Mouse (Mus musculus) midbrain, embryonic 12.5 days (tissue): Measurements from ENCODE around the gene Thumpd1. TPM values are rescaled to one million over a fixed set of nuclear protein-coding genes. Genes with fewer than 3 reads are reported as not detected.
"Not testable (repeated sequence)": the region's sequence is repeated elsewhere in the genome, so short reads cannot be mapped to it uniquely, and the experiment has no call there.

Source experiments
- ATAC-seq: fragments of 200-750 bp; cut with Nextera tagmentation; 2 replicates; pipeline ENCODE4 v1.8.0; 2017; ENCODE audit warnings: low read depth, moderate TSS enrichment, moderate library complexity; ENCODE audit not compliant: low FRiP score
- H3K27ac ChIP-seq: fragments of 300-500 bp; sonication (generic); replicated peaks from 2 replicates; pipeline ENCODE4 v1.5.1; 2016; ENCODE audit warnings: mild to moderate bottlenecking
- H3K27me3 ChIP-seq: fragments of 300-500 bp; sonication (generic); 2 replicates; pipeline ENCODE4 v1.6.1; 2016; ENCODE audit warnings: mild to moderate bottlenecking
- H3K36me3 ChIP-seq: fragments of 300-500 bp; sonication (generic); 2 replicates; pipeline ENCODE4 v1.6.1; 2016
- H3K4me1 ChIP-seq: fragments of 300-500 bp; sonication (generic); 2 replicates; pipeline ENCODE4 v1.6.1; 2016
- H3K4me2 ChIP-seq: fragments of 300-500 bp; sonication (generic); replicated peaks from 2 replicates; pipeline ENCODE4 v1.6.1; 2016; ENCODE audit warnings: mild to moderate bottlenecking, moderate library complexity
- H3K4me3 ChIP-seq: fragments of 300-500 bp; sonication (generic); 2 replicates; pipeline ENCODE4 v1.5.1; 2016; ENCODE audit warnings: mild to moderate bottlenecking
- H3K9ac ChIP-seq: fragments of 300-500 bp; sonication (generic); replicated peaks from 2 replicates; pipeline ENCODE4 v1.6.1; 2016; ENCODE audit warnings: mild to moderate bottlenecking, moderate library complexity
- H3K9me3 ChIP-seq: fragments of 300-500 bp; sonication (generic); 2 replicates; pipeline ENCODE4 v1.6.1; 2016; ENCODE audit warnings: mild to moderate bottlenecking
- WGBS: fragments of 180-500 bp; shearing (Covaris S2); methylation state at CpG from one replicate; pipeline ENCODE4 v1.1.7; 2016; 5-methylcytosine and 5-hydroxymethylcytosine counted together
- polyA plus RNA-seq: library from polyadenylated mRNA; unstranded; fragments of >200 nt; fragmentation: Nextera tagmentation; extraction: Ambion mirVana; gene quantifications from 2 replicates; pipeline ENCODE4 v1.2.1, GENCODE M21; 2016

Gene Thumpd1
- polyA plus RNA-seq, 1 experiment from 2014 or later: 90.7 TPM

DNA sequence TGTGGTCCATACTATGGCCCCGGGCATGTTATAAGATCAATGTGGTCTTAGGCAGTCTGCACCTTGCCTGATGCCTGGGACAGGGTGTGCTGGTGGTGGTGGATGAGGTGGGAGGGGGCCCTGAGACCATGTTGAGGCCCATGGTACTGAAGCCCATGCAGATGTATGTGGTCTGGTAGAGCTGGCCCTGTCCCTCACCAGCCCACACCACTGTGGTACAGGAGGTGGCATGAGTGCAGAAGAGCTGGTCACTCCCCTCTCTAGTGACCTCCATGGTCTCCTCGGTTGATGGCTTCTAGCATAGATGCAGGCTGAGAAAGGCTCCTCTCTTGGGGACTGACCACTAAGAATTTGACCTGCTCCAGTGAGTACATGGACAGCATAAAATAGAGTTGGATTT, 18.3 kb upstream of the Thumpd1 start:
- ATAC-seq: peak; percentile 41; the same call in 1 of the 2 replicates
- H3K27me3 ChIP-seq: no peaks in the 10 kb centered on the region; the same call in 1 of the 2 replicates
- WGBS: 91% methylated on average over 2 of the region's 2 CpGs

DNA sequence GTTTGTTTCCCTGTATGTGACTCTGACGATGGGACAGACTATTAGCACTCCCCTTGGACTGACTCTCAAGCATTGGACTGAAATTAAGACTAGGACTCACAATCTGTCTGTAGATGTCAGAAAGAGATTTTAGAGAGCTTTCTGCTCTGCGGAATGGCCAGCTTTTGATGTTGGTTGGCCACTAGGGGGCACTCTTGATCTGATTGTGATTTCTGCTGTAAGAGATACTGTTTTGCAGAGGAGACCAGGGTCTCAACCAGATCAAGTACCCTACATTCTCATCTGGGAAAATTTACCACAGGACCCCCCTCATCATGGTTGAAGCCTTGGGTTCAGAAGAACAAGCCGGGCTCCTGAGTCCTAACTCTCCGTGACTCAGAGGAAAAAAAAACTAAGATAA, 10.7 kb upstream of the Thumpd1 start:
- H3K9ac ChIP-seq, H3K4me2 ChIP-seq, H3K4me1 ChIP-seq, H3K27ac ChIP-seq, ATAC-seq, H3K36me3 ChIP-seq, H3K27me3 ChIP-seq, H3K9me3 ChIP-seq, H3K4me3 ChIP-seq: not testable (repeated sequence)
- 84% methylated on average over 4 of the region's 4 CpGs for WGBS

More for the DNA sequence above, 18.3 kb upstream of the Thumpd1 start:
- no peak overlapping the region for H3K4me2 ChIP-seq
- H3K27ac ChIP-seq: no peak overlapping the region
- no peak overlapping the region for H3K9ac ChIP-seq
- H3K9me3 ChIP-seq: no peaks in the 10 kb centered on the region
- H3K4me3 ChIP-seq: no peak overlapping the region
- no peaks in the 10 kb centered on the region for H3K4me1 ChIP-seq
- no peaks in the 10 kb centered on the region for H3K36me3 ChIP-seq

DNA sequence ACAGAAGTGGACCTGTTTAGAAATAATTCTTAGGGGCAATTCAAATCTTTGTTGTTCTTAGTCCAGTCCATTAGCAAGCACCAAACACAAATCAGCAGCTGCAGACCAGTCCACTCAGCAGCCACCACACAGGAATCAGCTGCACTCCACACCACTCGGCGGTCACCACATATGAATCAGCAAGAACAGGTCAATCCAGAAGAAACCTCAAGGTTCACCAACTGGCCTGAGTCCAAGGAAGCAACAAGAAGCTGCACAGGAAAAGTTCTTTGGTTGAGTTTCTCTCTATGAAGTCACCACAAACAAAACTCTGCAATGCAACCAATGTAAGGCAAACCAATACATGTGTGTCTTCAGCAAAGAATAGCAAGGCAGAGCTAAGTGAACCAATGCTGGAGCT, 7.0 kb upstream of the Thumpd1 start:
- no peak overlapping the region for H3K4me2 ChIP-seq
- H3K9me3 ChIP-seq: no peaks in the 10 kb centered on the region
- no peaks in the 10 kb centered on the region; the same call in 1 of the 2 replicates for H3K27me3 ChIP-seq
- H3K9ac ChIP-seq: no peak overlapping the region
- no peaks in the 10 kb centered on the region for H3K4me1 ChIP-seq
- H3K27ac ChIP-seq: no peak overlapping the region
- WGBS: 94% methylated on average over 2 of the region's 2 CpGs
- H3K4me3 ChIP-seq: no peak overlapping the region
- no peaks in the 10 kb centered on the region for H3K36me3 ChIP-seq
- no peak for ATAC-seq

DNA sequence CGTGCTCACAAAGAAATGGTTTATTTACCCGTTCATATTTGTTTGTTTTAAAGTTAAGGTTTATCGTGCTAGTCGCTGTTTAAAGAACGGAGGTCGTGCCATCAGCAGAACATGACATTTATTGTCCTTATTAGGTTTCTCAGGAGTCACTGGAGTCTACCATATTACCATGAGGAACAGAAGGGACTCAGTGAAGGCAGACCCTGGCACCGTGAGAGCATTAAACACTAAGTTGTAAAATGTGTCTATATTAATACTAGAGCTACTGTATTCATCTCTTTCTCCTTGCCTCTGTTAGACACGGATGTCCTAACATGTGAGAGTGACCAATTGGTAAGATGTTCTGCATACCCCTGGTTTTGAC, 331 bp upstream of the Thumpd1 start:
- H3K9me3 ChIP-seq: no peaks in the 10 kb centered on the region
- peak overlapping the region; percentile 86 for H3K9ac ChIP-seq
- peaks cover 6% of the 10 kb centered on the region for H3K4me1 ChIP-seq
- H3K36me3 ChIP-seq: peaks cover 30% of the 10 kb centered on the region
- WGBS: 17% methylated on average over 8 of the region's 8 CpGs
- peak overlapping the region; percentile 80 for H3K4me2 ChIP-seq
- peak overlapping the region; percentile 94 for H3K4me3 ChIP-seq
- 0 out of 2 replicates have a peak overlapping the region, but pooled peaks have one; percentile 46 for H3K27ac ChIP-seq
- peak; percentile 47 for ATAC-seq
- H3K27me3 ChIP-seq: no peaks in the 10 kb centered on the region; the same call in 1 of the 2 replicates

DNA sequence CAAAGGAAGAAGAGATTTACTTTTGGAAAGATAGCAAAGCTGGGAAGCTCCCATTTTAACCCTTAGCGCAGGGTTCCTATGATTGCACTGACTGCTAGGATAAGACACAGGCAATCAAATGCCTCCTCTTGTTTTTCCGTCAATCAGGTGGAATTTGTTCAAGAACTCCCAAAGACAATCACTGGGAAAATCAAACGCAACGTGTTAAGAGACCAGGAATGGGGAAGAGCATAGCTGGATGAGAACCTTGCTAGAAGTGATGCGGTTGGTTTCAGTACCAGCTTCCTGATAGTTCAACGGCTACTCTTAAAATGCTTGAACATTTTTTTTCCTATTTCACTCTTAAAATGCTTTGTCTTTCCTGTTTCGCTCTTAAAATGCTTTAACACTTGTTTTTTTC, 6.5 kb downstream of the Thumpd1 start:
- H3K4me3 ChIP-seq: no peak overlapping the region
- H3K36me3 ChIP-seq: peaks cover 40% of the 10 kb centered on the region
- 95% methylated on average over 7 of the region's 7 CpGs for WGBS
- H3K27ac ChIP-seq: no peak overlapping the region
- no peaks in the 10 kb centered on the region for H3K27me3 ChIP-seq
- no peaks in the 10 kb centered on the region for H3K4me1 ChIP-seq
- no peak overlapping the region for H3K9ac ChIP-seq
- no peak overlapping the region for H3K4me2 ChIP-seq
- H3K9me3 ChIP-seq: no peaks in the 10 kb centered on the region
- no peak for ATAC-seq

DNA sequence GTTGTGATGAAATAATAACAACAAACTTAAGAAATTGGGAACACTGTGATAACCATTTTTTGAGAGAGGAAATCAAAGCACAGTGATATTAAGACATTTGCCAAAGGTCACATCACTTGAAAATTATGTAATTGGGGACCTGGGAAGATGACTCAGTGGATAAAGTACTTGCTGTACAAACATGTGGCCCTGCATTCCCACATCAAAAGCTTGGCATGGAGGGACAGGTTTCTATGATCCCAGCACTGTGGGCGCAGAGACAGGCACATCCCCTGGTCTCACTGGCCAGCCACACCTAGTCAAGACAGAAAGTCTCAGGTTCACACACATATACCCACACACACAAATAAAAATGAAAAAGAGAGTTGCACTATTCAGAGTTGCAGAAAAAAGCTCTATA, 25.7 kb downstream of the Thumpd1 start:
- no peaks in the 10 kb centered on the region for H3K9me3 ChIP-seq
- no peak overlapping the region for H3K4me3 ChIP-seq
- no peak for ATAC-seq
- H3K27me3 ChIP-seq: no peaks in the 10 kb centered on the region
- H3K4me2 ChIP-seq: no peak overlapping the region
- H3K27ac ChIP-seq: no peak overlapping the region
- WGBS: 88% methylated on average over 1 of the region's 1 CpGs
- no peak overlapping the region for H3K9ac ChIP-seq
- no peaks in the 10 kb centered on the region for H3K36me3 ChIP-seq
- H3K4me1 ChIP-seq: no peaks in the 10 kb centered on the region

DNA sequence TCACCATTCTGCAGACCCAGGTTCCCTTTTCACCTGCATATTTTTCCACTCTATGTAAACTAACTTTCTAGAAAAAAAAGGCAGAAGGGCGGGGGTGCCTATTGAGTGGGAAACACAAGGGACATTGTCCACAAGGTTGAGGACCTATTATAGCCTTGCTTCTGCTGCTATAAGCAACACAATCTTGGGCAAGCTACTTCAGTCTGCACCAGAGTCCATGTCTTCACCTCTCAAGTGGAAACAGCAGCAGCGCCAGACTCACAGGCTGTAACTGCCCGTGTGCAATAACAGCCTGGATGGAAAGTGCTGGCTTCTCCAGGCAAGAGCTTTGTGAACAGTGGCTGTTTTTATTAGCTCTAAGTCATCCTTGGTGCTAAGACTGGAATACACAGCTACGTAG, 28.3 kb downstream of the Thumpd1 start:
- H3K27ac ChIP-seq: no peak overlapping the region
- no peaks in the 10 kb centered on the region for H3K4me1 ChIP-seq
- no peaks in the 10 kb centered on the region for H3K9me3 ChIP-seq
- WGBS: 87% methylated on average over 4 of the region's 4 CpGs
- no peak overlapping the region for H3K9ac ChIP-seq
- H3K36me3 ChIP-seq: no peaks in the 10 kb centered on the region
- no peak for ATAC-seq
- H3K4me3 ChIP-seq: no peak overlapping the region
- H3K27me3 ChIP-seq: no peaks in the 10 kb centered on the region
- no peak overlapping the region for H3K4me2 ChIP-seq

DNA sequence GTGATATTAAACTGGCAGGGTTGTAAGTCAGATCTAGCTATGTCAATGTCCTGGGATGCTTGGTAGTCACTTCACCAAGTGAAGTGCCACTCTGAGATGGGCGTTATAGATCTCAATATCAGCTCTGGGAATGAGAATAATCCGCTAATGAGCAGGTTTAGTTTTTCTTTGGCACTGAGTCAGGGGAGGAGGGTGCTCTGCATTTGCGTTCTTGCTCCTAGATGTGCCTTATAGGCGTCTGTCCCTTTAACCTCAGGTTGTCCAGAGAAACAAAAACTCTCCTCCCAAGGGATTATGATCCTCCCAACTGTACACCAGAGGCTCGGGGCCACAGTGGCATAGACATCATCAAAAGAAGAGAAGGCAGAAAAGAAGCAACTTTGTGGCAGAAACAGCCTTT, 30.9 kb downstream of the Thumpd1 start, which contains the start of gene Acsm4:
Gene Acsm4 (plus strand): TSS at position 301 of the 400 bp plus-strand sequence.
- ATAC-seq: no peak
- 82% methylated on average over 5 of the region's 5 CpGs for WGBS
- Histone ChIP-seq H3K4me2 (no peak within 1 kb of the TSS), H3K27me3 (no peaks in the 10 kb centered on the region), H3K9me3 (no peaks in the 10 kb centered on the region), H3K9ac (no peak within 1 kb of the TSS), H3K36me3 (no peaks in the 10 kb centered on the region), H3K4me3 (no peak within 1 kb of the TSS), H3K27ac (no peak within 1 kb of the TSS), H3K4me1 (no peaks in the 10 kb centered on the region)

DNA sequence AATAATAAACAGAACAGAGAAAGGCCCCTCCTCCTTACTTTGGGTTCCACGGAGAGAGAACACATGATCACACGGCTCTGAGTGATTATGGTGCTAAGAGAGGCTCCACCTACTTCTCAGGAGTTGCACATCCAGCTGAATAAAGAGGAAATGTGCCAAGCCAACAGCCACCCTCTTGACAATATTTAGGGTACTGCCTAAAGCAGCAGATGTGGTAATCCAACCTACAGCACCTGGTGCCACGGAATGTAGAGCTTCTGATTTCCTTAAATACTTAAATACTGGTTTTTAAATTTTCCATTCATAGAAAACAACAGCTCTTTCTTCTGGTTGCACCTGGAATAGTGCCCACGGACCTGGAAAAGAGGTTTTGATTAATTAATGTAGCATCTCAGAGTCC, 37.9 kb downstream of the Thumpd1 start:
- ATAC-seq: no peak
- H3K4me1 ChIP-seq: no peaks in the 10 kb centered on the region
- H3K9me3 ChIP-seq: no peaks in the 10 kb centered on the region
- 78% methylated on average over 4 of the region's 4 CpGs for WGBS
- no peak overlapping the region for H3K9ac ChIP-seq
- no peaks in the 10 kb centered on the region for H3K36me3 ChIP-seq
- H3K27me3 ChIP-seq: no peaks in the 10 kb centered on the region
- no peak overlapping the region for H3K27ac ChIP-seq
- no peak overlapping the region for H3K4me2 ChIP-seq
- H3K4me3 ChIP-seq: no peak overlapping the region

DNA sequence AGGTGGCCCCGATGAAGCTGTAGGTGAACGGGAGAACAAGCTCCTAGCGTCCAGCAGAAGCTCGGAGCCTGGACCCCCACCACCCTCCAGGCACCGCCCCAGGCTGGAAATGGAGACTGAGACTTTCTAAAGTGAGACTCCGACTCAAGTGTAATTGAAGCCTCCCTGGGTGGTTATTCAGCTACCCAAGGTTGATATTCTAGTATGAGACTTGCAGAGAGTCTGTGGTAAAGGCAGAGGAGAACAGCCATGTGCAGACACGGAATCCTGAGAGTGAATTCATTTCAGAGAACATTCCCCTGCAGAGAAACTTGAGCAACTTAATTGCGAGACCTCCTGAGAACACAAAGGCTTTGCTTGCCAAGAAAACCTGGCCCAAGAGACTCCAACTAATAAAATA, 40.5 kb downstream of the Thumpd1 start:
- H3K36me3 ChIP-seq: no peaks in the 10 kb centered on the region
- WGBS: 71% methylated on average over 8 of the region's 8 CpGs
- no peaks in the 10 kb centered on the region for H3K9me3 ChIP-seq
- no peak overlapping the region for H3K27ac ChIP-seq
- ATAC-seq: no peak
- no peak overlapping the region for H3K9ac ChIP-seq
- H3K4me2 ChIP-seq: no peak overlapping the region
- H3K4me1 ChIP-seq: no peaks in the 10 kb centered on the region
- no peak overlapping the region for H3K4me3 ChIP-seq
- H3K27me3 ChIP-seq: no peaks in the 10 kb centered on the region

DNA sequence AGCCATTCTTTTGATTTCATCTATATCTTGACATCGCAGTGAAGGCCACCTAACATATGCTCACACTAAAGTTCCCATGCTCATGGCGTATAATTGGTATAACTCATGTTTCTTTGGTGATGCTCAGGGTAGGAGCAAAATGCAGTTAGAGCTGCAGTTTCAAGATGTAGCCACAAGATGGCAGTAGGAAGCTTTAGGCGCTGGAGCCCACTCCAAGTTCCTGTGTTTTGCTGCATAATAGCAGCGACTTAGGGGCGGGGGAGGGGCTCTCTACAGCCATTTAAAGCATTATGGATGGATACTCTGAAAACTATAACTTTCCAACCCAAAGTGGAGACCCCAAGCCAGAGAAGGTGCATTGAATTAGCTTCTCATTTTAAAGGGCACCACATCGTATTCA, 47.1 kb downstream of the Thumpd1 start:
- H3K27ac ChIP-seq: no peak overlapping the region
- no peaks in the 10 kb centered on the region for H3K36me3 ChIP-seq
- WGBS: 20% methylated on average over 6 of the region's 6 CpGs
- H3K4me3 ChIP-seq: no peak overlapping the region
- no peak overlapping the region for H3K9ac ChIP-seq
- no peaks in the 10 kb centered on the region for H3K27me3 ChIP-seq
- ATAC-seq: peak; percentile 60; the same call in 1 of the 2 replicates
- no peaks in the 10 kb centered on the region for H3K4me1 ChIP-seq
- H3K4me2 ChIP-seq: no peak overlapping the region
- H3K9me3 ChIP-seq: no peaks in the 10 kb centered on the region

DNA sequence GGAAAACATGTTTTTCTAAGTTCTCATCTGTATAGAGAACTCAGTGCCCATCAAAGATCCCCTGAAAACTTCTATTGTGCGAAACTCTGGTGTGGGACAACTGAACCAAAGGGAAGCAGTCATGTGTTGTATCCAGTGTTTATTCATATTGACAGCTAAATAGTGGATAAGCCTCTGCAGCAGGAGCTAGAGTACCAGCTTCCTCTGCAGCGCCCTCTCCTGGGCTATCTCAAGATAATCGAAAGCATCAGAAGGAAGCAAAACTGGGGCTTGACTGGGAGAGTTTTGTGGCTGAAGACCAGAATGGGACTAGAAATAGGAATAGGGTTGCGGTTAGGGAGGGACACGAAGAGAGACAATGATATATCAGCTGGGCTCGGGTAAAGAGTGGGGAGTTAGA, 49.7 kb downstream of the Thumpd1 start:
- no peaks in the 10 kb centered on the region for H3K27me3 ChIP-seq
- no peak for ATAC-seq
- no peak overlapping the region for H3K9ac ChIP-seq
- no peaks in the 10 kb centered on the region for H3K9me3 ChIP-seq
- no peak overlapping the region for H3K27ac ChIP-seq
- no peaks in the 10 kb centered on the region for H3K4me1 ChIP-seq
- WGBS: 50% methylated on average over 6 of the region's 6 CpGs
- H3K36me3 ChIP-seq: no peaks in the 10 kb centered on the region
- no peak overlapping the region for H3K4me2 ChIP-seq
- H3K4me3 ChIP-seq: no peak overlapping the region

DNA sequence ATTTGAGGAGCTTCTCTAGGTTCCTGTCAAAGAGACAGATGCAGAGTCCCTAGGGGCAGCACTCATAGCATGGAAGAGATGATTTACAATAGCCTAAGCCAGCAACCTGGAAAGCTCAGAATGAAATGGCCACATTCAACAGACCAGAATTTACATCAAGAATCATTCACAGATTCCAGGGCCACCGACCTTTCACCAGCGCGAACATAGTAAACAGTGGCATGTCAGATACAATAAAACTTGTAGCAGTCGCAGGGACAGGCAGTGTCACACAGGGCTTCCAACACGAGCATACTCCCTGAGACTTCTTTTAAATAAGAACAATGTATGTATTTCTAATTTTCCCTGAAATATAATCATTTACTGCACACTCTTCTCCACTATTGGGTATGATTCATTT, 50.2 kb downstream of the Thumpd1 start:
- WGBS: 80% methylated on average over 5 of the region's 5 CpGs
- Histone ChIP-seq H3K27me3 (no peaks in the 10 kb centered on the region), H3K9ac (no peak overlapping the region), H3K4me1 (no peaks in the 10 kb centered on the region), H3K4me3 (no peak overlapping the region), H3K9me3 (no peaks in the 10 kb centered on the region), H3K4me2 (no peak overlapping the region), H3K27ac (no peak overlapping the region), H3K36me3 (no peaks in the 10 kb centered on the region)
- no peak for ATAC-seq
